Mouse (Mus musculus) lung, adult 2 months (tissue): ENCODE results near the gene Adamtsl1.

Experiments
- CTCF ChIP-seq: fragments of 200-500 bp; IDR thresholded peaks from 2 replicates; pipeline ENCODE4 v1.5.1; 2011; ENCODE audit warnings: mild to moderate bottlenecking, low read length, control low read depth; ENCODE audit not compliant: insufficient read depth
- POLR2A ChIP-seq: fragments of 200-500 bp; IDR thresholded peaks from 2 replicates; pipeline ENCODE4 v1.6.1; 2011; ENCODE audit warnings: low read depth, mild to moderate bottlenecking, control low read depth, low read length, borderline replicate concordance; ENCODE audit errors: extremely low read depth

GRCm38 (mm10) chr4:86312366-86312765, 798.4 kb downstream of the Adamtsl1 start:
- TF ChIP-seq POLR2A (no peak), CTCF (no peak)
